Mouse (Mus musculus): ENCODE data around the gene Dcun1d2.
"Not testable (repeated sequence)": the region's sequence is repeated elsewhere in the genome, so short reads cannot be mapped to it uniquely, and the experiment has no call there.

Dcun1d2 gene

DNA sequence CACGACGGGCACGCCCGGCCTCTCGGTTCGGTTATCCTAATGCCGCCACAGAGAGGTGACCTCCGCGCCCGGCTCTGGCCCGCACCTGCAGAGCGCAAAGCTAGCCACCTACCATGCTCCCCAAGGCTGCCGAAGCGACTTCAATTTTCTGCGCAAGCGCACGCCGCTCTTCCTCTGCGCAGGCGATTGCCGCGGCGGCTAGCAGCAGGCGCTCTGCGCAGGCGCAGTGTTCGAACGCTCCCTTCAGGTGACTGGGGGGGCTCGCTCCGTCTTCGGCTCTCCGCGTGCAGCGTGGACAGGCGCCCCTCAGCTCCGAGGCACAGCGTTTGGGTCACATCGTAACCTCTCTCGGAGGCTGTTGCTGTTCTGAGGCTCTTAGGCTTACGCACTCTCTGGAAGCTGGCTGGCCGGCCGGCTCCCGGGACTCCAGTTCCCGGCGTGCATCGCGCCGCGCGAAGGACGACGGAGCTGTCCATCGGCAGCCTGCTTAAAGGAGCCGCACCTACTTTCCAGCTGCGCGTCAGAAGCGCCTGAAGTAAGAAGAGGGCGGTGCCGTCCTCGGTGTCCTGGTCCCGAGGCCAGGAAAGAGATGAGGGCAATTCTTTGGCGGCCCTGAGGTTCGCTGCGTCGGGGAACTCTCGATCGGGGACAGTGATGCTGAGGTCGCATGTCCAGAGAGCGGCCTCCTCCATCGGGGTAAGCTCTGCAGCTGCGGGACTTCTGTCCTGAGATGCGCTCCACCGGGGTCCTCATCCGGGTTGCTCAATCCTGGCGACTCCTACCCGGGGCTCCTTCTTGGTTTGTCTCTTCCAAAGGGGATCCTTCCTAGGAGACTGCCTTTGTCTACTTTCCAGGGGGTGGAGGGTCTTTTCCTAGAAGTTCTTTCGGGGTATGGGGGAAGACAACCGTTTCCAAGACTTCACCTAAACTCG lies at the start of gene Dcun1d2, which contains the start of gene Tmco3:
TSS of gene Dcun1d2 (minus strand) at position 440 of the 932 bp plus-strand sequence.
TSS of gene Tmco3 (plus strand) at position 499 of the 932 bp plus-strand sequence.
- DNase-seq = peak; percentile 95

DNA sequence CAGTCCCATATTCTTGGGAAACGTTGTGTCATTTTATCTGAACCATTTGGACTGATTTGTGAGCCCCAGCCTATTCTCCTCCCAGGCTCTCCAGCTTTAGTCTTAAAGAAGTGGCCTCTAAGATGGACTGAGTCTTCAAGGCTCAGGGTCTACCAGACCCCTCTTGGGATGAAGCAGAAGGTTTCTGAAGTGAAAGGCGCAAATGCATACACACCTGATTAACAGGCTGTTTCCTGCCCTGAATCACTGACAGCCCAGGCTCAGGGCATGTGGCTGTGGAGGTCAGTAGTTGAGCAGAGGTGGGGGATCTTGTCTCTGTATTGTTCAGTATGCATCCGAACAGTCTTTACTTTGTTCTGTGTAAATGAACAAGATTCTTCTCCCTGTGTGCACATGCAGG lies 49.7 kb upstream of the Dcun1d2 start:
- DNase-seq = no peak

DNA sequence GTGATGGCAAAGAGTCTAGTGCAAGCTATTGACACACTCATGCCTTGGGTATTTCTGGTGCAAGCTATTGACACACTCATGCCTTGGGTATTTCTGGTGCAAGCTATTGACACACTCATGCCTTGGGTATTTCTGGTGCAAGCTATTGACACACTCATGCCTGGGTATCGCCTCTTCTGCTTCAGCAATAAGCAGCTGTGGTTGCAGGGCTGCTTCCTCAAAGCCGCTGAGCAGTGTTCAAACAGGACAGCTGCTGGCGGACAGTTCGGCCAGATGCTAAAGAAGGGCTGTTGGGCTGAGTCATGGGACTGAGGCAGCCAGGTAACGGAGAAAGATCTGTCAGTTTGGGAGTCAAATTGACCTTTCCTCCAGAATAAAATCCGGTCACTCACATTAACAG lies 49.3 kb upstream of the Dcun1d2 start:
- DNase-seq = not testable (repeated sequence)

DNA sequence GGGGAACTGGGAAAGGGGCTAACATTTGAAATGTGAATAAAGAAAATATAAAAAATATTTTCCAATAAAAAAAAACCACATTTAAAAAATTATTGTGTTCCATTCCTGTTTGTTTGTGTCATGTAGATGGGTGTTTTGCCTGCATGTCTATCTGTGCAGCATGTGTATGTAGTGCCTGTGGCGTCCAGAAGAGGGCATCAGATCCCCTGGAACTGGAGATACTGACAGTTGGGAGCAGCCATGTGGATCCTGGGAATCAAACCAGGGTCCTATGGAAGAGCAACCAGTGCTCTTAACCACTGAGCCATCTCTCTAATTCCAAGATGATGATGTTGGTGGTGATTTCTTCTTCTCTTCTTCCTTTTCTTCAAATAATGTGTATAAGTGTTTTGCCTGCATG lies 46.7 kb upstream of the Dcun1d2 start:
- DNase-seq = no peak

DNA sequence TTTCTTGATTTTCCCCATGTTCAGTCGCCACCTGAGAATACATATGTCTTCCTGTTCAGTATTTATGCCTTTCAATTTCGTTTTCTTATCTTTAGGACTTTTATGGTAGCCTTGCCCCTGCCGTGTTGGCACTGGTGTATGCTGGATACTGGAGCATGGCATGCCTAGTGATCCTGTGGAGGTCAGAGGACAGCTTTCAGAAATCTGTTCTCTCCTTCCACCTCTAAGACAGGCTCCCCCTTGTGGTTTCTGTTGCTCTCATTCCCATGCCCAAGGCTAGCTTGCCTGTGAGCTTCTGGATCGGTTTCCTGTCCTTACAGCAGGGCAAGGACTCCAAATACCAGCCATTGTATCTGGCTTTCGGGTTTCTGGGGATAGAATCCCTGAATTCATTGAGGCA lies 38.7 kb upstream of the Dcun1d2 start:
- peak; percentile 43 for DNase-seq

DNA sequence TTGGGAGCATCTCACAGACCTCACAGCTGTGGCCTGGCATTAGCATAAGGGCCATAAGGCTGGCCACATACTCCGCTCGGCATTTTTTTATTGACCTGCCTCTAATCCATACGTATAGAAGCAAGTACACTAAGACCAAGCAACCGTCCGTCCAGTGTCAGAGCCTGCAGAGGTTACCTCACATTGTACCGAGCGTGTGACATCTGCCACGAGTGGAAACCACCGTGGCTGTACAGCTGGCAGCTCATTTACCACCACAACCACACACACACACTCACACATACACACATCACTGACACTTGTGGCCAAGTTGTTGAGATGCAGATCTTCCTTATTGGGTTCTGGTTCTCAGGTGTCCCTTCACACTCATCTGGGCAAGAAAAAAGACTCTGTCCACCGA lies 28.7 kb upstream of the Dcun1d2 start:
- no peak for DNase-seq

DNA sequence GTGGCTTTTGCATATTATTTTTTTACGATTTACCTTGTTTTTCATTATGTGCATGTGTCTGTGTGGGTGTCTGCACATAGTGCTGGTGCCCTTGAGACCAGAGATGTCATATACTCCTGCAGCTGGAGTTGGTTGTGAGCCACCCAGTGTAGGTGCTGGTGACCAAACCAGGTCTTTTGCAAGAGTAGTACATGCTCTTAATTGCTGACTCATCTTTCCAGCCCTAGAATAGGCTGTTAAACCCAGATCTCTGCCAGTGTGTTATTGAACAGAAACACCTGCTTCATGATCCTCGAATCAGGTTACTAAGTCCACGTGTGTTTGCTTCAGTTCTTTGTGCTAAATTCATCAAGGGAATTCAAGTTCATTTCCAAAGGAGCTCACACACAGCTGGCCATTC lies 27.0 kb upstream of the Dcun1d2 start:
- no peak for DNase-seq

DNA sequence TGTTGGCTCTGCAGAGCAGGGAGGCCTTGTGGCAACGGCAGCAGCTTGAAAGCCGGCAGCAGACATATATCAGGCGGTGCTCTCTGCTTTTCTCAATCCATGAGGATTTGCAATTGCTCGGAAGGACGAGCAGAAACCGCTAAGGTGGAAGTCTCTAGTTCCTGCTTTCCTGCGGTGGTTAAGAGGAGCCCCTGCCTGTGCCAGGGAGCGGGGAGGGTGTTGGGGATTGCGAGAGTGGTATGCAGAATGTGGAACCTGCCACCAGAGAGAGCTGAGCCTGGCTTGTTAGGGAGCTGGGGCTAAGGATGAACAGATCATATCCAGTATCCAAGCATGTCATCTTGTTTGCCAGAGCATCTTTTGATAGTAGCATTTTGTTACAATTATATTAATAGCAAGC lies 19.0 kb upstream of the Dcun1d2 start:
- DNase-seq = no peak

DNA sequence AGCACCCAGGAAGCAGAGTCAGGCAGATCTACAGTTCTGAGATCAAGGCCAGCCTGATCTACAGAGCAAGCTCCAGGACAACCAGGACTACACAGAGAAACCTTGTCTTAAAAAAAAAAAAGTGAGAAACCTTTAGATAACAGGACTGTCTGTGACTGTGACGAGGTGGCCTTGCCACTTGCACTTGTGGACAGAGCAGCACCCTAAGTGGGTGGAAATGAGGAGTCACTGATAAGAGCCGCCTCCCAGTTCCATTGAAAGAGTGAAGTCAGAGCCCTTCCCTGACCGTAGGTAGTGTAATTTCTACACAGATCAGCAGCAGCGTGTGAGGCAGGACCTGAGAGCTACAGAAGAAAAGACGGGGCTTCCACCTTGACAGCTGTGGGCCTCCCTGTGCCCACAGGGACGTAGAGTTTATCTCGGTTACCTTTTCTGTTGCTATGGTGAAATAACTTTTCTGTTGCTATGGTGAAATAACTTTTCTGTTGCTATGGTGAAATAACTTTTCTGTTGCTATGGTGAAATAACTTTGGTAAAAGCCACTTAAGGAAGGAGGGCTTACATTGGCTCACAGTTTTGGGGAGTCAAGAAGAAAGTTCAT lies 18.5 kb upstream of the Dcun1d2 start:
- DNase-seq = no peak

DNA sequence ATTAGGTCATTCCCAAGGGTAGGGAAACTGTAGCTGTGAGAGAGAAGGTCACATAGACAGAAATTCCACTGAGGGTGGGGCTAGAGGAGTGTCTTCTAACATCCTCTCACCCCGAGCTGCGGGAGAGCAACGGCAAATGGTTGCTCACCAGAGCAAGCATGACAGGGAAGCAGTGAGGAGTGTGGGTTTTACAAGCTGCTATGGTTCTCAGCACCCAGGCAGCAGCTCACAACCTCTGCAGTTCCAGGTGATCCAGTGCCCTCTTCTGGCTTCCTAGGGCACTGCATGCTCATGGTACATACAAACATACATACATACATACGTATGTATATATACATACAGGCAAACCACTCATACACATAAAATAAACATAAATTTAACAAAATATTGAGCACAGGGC lies 18.0 kb upstream of the Dcun1d2 start:
- DNase-seq = no peak

DNA sequence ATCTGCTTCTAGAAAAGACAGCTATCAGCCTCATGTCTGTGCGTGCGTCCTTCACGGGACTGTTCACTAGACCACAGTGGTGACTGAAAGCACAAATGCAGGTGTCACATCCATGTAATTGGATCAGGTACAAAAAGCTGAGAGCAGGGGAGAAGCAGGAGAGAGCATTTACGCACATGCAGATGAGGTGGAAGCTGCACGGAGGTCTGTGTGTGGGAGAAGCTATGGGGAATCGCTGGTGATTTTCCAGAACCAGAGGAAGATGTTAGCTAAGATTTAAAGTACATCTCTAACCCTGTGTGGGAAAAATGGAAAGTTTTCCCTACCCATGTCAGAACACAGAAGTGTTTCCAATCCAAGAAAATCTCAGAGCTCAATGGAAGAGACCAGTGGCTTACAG lies 17.5 kb upstream of the Dcun1d2 start:
- no peak for DNase-seq

DNA sequence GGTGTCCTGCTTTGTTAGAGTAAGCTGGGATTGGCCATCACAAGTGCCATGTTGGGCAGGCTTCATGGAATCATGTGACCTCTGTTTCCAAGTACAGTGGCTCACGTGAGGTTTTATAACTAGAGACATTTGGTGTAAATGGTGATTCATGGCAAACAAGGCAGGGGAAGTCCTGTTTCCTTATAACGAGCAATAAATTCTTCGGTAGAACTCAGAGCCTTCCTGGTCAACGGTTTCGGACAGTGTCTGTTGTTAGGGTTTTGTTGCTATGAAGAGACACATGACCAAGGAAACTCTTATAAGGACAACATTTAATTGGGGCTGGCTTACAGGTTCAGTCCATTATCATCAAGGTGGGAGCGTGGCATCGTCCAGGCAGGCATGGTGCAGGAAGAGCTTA lies 13.1 kb upstream of the Dcun1d2 start:
- DNase-seq = no peak

DNA sequence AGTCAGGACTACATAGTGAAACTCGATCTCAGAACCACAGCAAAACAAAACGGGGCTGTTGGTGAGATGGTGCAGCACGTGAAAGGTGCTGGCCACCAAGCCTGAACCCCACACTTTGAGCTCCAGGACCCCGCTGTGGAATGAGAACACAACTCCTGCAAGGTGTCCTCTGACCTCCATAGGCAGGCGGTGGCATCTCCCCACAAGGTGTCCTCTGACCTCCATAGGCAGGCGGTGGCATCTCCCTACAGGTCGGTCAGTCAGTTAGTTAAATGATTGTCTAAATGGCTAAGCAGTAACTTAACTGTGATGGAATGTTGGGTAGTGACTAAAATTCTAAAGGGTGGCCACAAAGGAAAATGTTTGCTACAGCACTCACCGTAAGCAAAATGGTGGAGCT lies 11.6 kb upstream of the Dcun1d2 start:
- DNase-seq = peak; percentile 31

DNA sequence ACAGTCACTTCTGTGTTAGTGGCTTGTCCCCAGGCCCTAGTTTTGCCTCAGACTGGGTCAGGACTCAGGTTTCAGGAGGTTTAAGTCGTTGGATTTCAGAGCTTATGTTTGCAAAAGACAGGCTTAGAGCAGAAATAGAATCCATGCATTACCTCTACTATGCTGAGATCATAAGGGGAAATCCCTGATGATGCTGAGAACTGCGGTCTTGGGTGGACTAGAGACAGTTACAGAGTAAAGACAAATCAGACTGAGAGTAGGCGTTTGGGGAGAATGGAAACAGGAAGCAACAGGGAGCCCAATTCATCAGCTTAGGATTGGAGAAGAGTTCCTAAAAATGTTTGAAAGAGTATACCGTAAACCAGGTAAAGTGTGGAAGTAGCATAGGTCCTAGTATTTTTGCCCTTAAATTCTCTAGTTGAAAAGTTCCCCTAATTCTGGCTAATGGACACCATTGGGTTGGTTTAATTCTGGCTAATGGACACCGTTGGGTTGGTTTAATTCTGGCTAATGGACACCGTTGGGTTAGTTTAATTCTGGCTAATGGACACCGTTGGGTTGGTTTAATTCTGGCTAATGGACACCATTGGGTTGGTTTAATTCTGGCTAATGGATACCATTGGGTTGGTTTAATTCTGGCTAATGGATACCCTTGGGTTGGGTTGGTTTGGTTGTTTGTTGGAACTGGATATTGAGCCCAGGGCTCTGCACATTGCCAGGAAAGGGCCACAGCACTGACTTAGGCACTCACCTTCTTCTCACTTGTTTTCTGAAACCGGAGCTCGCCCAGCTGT lies 5.9 kb upstream of the Dcun1d2 start:
- peak; percentile 24 for DNase-seq

DNA sequence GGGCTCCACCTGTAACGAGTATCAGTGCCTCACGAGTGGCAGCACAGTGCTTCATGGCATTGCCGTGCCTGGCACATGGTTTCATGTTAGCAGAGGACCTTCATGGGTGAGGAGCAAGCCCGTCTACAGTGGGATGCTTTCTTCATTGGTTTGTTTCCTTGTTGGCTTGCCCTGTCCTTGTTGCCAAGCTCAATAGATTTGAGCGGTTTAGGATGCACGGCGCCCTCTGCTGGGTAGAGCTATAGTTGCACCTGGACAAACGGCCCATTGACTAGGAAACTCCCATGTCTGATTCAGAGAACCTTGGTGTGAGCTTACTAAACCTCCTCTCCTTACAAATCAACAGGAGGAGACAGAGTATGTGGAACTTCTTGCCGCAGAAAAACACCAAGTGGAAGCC lies 4.4 kb upstream of the Dcun1d2 start:
- DNase-seq = peak; percentile 71

DNA sequence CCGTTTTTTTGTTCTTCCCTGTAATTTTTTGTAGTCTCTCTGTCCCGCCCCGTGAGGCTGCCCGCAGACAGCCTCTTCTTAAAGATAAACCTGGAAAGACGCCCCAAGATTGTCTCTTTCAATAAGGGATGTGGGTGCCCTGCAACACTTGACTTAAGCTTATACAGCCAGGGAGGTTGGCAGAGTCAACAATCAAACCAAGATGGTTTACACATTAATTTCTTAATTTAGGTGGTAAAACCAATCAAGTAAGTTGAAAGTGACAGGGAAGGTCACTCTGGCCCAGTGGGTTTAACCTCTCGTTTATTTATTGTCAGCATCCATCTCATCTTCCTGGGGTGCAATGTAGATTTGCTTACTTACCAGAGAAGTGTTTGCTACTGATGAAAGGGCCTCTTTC lies 715 bp upstream of the Dcun1d2 start:
- peak; percentile 30 for DNase-seq

DNA sequence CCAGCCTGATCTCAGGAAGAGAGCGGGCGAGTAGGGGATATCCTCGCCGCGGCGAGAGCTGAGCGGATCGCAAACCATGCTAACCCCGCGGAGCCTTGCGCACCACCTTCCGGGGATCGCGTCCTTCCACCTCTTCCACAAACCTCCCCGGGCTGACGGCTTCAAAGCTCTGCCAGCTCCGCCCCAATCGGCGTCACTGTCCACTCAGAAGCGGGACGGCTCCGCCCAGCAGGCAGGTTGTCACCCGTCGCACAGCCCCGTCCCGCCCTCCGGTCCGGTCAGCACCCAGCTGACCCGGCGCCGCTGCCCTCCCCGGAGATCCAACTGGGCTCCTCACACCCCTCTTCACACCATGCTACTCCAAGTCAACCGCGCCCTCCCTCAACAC lies 633 bp downstream of the Dcun1d2 start:
- DNase-seq = peak; percentile 93

DNA sequence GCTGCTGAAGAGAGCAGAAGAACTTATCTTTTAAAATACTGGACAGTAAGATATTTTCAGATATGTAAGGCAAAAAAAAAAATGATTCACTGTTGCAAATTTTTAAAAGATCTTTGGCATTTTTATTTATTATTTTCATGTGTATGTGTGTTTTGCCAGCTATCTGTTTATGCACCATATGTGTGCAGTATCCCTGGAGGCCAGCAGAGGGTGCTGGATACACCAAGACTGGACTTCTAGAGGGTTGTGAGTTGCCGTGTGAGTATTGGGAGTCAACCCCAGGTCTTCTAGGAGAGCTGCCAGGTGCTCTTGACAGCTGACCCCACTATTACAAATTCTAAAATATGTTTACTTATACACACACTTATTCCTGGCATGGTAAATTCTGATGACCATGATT lies 4.7 kb downstream of the Dcun1d2 start:
- DNase-seq = no peak

DNA sequence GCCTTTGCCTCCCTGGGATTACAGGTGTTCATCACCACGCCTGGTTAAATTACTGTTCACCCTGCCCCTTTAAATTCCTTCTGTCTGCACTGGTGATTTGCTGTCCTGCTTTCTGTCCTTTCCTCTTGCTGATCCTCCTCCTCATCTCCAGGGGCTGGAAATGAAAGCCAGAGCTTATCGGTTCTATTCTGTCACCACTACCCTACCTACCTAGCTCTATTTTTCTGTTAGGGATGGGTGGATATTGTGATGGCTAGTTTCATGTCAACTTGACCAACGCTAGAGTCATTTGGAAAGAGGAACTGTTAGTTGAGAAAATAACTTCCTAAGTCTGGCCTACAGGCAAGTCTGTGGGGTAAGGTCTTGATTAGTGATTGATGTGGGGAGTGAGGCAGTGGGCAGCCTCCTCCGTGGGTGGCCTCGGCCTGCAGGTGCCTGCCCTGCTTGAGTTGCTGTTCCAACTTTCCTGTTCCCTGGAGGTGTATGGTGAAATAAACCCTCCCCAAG lies 10.9 kb downstream of the Dcun1d2 start:
- no peak for DNase-seq

DNA sequence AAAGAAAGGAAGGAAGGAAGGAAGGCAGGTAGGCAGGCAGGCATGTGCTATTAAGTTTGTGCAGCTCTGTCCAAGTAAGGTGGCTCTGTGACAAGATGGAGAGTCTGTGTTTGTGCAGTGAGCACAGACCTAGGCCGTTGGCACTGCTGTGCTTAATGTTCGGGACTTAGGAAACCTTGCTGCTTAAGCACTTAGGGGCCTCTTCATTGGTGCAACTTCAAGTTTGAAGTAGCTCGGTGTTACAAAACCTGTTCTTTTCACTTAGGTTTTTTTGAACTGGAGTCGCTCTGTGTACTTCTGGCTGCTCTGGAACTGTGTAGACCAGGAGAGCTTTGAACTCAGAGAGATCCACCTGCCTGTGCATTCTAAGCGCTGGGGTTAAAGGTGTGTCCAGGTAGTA lies 15.1 kb downstream of the Dcun1d2 start:
- no peak for DNase-seq

DNA sequence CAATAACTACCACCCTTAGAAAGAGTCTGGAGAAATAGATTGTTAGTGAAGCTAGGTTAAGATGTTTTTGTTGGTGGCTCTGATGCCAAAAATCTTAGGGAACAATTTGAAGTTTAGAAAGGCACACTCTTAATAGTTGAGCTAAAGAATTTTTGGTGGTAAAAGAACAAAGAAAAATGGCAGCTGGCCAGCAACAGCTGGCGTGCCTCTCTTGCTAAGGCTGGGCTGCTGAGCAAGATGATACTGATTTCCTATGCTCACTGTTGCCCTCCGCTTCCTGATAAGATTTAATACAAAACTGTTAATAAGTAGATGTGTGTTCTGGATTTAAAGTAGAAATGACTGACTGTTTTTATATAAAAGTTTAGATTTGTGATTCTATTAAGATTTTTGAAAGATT lies 20.4 kb downstream of the Dcun1d2 start:
- DNase-seq = no peak

DNA sequence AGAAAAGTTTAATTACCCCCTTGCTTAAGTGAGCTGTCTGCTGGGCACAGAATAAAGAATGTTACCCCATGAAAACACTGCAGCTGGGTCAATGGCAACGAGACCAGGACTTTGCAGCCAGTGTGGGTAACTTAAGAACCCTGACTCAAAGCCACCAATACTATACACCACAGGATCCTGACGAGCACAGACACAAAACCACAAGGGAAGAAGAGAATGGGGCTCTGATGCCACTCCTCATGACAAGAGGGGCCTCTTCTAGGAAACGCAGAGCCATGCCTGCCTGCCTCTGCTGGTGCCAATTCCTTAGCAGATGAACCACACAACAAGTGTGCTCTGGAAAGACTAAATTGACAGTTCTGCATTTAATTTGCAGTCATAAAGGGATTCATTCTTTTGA lies 24.6 kb downstream of the Dcun1d2 start:
- DNase-seq = no peak

DNA sequence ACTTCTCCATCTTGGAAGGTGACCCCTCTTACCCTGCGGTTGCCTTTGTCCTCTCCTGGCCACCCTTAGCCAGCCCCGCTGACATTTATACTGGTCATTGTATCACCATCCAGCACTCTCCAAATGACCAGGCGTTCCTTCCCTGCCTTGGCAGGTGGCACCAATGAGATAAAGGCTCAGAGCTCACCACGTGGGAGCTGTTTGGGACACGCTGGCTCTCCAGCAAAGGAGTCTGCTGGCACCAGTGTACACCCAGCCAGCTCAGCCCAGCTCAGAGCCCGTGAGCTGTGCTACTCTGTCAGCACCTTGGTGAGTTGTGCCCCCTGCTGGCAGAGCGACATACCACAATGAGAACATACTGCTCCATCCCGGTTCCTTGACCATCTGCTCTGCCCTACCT lies 33.9 kb downstream of the Dcun1d2 start, which contains the start of gene Adprhl1:
TSS of gene Adprhl1 (minus strand) at position 144 of the 400 bp plus-strand sequence.
- DNase-seq = peak; percentile 62

Data from kidney, adult 11 months (tissue).